In the genomic region with DNA sequence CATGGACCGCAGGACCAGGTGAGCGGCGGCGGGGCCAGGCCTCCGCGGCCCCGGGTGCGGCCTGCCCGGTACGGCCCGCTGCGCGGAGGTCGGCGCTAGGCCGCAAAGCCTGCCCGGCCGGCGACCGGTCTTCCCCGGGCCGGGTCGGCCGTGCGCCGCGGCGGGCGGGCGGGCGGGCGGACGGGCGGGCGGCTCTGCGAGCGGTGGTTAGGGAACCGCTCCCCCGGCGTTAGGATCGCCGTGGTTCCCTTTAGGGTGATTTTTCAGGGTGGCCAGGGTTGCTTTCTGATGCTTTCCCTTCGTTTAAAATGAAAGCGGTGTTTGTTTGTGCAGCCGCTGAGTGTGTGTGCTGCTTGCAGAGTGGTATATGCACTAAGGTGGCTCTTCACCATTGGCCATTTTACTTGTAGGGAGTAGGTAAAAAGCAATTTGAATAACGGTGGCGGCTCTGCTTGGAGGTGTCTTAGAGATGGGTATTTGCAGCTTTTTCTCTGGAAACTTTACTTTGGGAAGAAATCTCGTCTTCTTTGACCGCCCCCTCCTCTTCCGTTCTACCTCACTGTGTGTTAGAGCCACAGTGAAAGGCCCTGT, we compare ENCODE assay signal across 7 mouse cellular contexts. TPM values are rescaled to one million over a fixed set of nuclear protein-coding genes. Genes with fewer than 3 reads are reported as not detected.
DNase-seq lines count a peak whose midpoint lies in the region; ATAC-seq lines count a peak whose summit lies in the region.

No protein-coding gene starts in this region.

- peak overlapping the region; percentile 82 for H3K4me3 ChIP-seq in embryonic facial prominence, embryonic 13.5 days
- peak overlapping the region; percentile 87 to 96 for H3K4me3 ChIP-seq in heart, embryonic 14.5 days (ENCODE audit: control insufficient read depth in 1 of 2, insufficient read depth in 1 of 2, low read depth in 1 of 2, low read length in 2 of 2)

- 0 out of 2 replicates have a peak, but pooled peaks cover 11% of the 10 kb centered on the region for H3K4me1 ChIP-seq in embryonic facial prominence, embryonic 13.5 days
- H3K4me1 ChIP-seq in heart, embryonic 14.5 days (ENCODE audit: control insufficient read depth in 2 of 2, insufficient read depth in 2 of 2, low read length in 2 of 2), result peaks cover 0 to 15% of the 10 kb centered on the region in 2 experiments; a peak in 3 of 4 replicates

- H3K36me3 ChIP-seq in embryonic facial prominence, embryonic 13.5 days, result no peaks in the 10 kb centered on the region
- H3K36me3 ChIP-seq in heart, embryonic 14.5 days (ENCODE audit: control insufficient read depth, insufficient read depth, low read length), result peaks cover 14% of the 10 kb centered on the region

- peak overlapping the region; percentile 84 for H3K27ac ChIP-seq in embryonic facial prominence, embryonic 13.5 days
- peak overlapping the region; percentile 86 to 95 for H3K27ac ChIP-seq in heart, embryonic 14.5 days (replicated peaks in 1 of 2; ENCODE audit: control insufficient read depth in 1 of 2, insufficient read depth in 1 of 2, low read depth in 2 of 2, low read length in 2 of 2)

- no peaks in the 10 kb centered on the region for H3K27me3 ChIP-seq in embryonic facial prominence, embryonic 13.5 days
- H3K27me3 ChIP-seq in heart, embryonic 14.5 days (ENCODE audit: control insufficient read depth, insufficient read depth, low read length), result no peaks in the 10 kb centered on the region

- peak; percentile 76 for ATAC-seq in embryonic facial prominence, embryonic 13.5 days (ENCODE audit: insufficient number of reproducible peaks, insufficient read depth, low FRiP score, low TSS enrichment, low read depth)
- ATAC-seq in heart, embryonic 14.5 days (ENCODE audit: insufficient number of reproducible peaks, insufficient read depth, low FRiP score, low read depth), result peak; percentile 52

- peak overlapping the region; percentile 91 for H3K9ac ChIP-seq in embryonic facial prominence, embryonic 13.5 days
- H3K9ac ChIP-seq in heart, embryonic 14.5 days (ENCODE audit: low read length), result peak overlapping the region; percentile 94

- no peaks in the 10 kb centered on the region for H3K9me3 ChIP-seq in embryonic facial prominence, embryonic 13.5 days
- H3K9me3 ChIP-seq in heart, embryonic 14.5 days (ENCODE audit: control insufficient read depth, low read length), result no peaks in the 10 kb centered on the region

- WGBS in embryonic facial prominence, embryonic 13.5 days, result under 1% methylated on average over 41 of the region's 50 CpGs
- WGBS in heart, embryonic 14.5 days, result under 1% methylated on average over 33 of the region's 50 CpGs

- peak; percentile 20 to 44 for DNase-seq in CD8-positive naive resting alpha-beta T cell, adult 2 months (ENCODE audit: low read depth in 2 of 2, low spot score in 2 of 2)
- peak; percentile 59 for DNase-seq in ZHBTc4 (ENCODE audit: low read depth, low spot score)
- DNase-seq in kidney, postnatal 10 days, result peak; percentile 58
- peak; percentile 38 for DNase-seq in lung, postnatal 14 days
- DNase-seq in retina, embryonic 14.5 days (ENCODE audit: low spot score), result peak; percentile 58

- H3K4me2 ChIP-seq in embryonic facial prominence, embryonic 13.5 days, result peak overlapping the region; percentile 64
- H3K4me2 ChIP-seq in heart, embryonic 14.5 days (ENCODE audit: low read length), result peak overlapping the region; percentile 78

RNA-seq across cellular contexts. Expression of gene Dennd1b, which starts 0.7 kb away (rescaled TPM):
- polyA plus RNA-seq in embryonic facial prominence, embryonic 13.5 days (2015; fragmentation: Nextera tagmentation; extraction: Ambion mirVana), result 7.4 and 7.6 TPM in 2 replicates
- polyA plus RNA-seq in heart, embryonic 14.5 days (2014; fragmentation: Nextera tagmentation; extraction: Ambion mirVana), result 16.8 and 18.6 TPM in 2 replicates

Comparison
In these comparisons a context has a peak if more than half of its experiments do, and no peak if none do; other contexts are left out.
1. Peak in every context shown above with its lines: DNase-seq, ATAC-seq, H3K4me3 ChIP-seq and H3K27ac ChIP-seq.